Mouse (Mus musculus): Measurements from ENCODE around the gene Gon4l. TPM values are rescaled to one million over a fixed set of nuclear protein-coding genes. Genes with fewer than 3 reads are reported as not detected.
A peak's percentile ranks its signal among the peaks of the same experiment; 100 is the strongest.

Gene Gon4l
- polyA plus RNA-seq, 1 experiment from 2014 or later: 3.3 TPM

GRCm38 (mm10) chr3:88939749-88940148 lies 104.7 kb downstream of the Gon4l start:
- no peak overlapping the region for H3K4me3 ChIP-seq (ENCODE audit: low read depth, low read length)
- H3K27ac ChIP-seq (ENCODE audit: low read depth, low read length): no peak overlapping the region
- no peaks in the 10 kb centered on the region for H3K9me3 ChIP-seq (ENCODE audit: control insufficient read depth)
- H3K9ac ChIP-seq (ENCODE audit: low read depth, low read length): no peak overlapping the region
- ATAC-seq: 0 out of 2 replicates have a peak, but pooled peaks have one; percentile 47
- 72% methylated on average over 3 of the region's 3 CpGs for WGBS
- H3K27me3 ChIP-seq (replicated peaks; ENCODE audit: control insufficient read depth, insufficient read depth, low read length): no peaks in the 10 kb centered on the region
- peaks cover 46% of the 10 kb centered on the region for H3K36me3 ChIP-seq (ENCODE audit: control insufficient read depth, insufficient read depth)
- peak; percentile 67 for TF ChIP-seq CTCF (IDR thresholded peaks at IDR 0.05; ENCODE audit: low read depth)
- no peaks in the 10 kb centered on the region for H3K4me1 ChIP-seq (replicated peaks; ENCODE audit: control insufficient read depth, insufficient read depth, low read length)
- H3K4me2 ChIP-seq (replicated peaks; ENCODE audit: low read depth): no peak overlapping the region

DNA sequence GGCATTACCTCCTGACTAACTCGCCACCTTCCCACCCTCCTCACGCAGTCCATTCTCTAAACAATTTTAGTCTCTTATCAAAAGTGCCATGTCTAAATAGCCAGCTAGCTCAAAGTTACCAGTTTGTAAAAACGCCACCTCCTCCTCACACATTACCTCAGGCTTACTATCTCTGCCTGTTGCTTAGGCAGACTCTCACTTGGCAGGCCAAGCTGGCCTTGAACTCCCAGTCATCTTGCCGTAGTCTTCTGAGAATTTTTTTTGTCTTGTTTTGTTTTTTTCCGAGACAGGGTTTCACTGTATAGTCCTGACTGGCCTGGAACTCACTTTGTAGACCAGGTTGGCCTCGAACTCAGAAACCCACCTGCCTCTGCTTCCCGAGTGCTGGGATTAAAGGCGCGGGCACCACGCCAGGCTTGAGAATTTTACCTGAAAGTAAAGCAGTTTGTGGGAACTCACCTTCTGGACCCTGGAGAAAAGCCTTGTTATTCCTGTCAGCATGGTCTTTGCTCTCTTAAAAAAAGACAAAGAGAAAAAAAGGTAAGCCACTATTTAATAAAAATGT lies 107.4 kb downstream of the Gon4l start:
- no peak for ATAC-seq
- Histone ChIP-seq H3K27me3 (replicated peaks; ENCODE audit: control insufficient read depth, insufficient read depth, low read length) (no peaks in the 10 kb centered on the region), H3K4me1 (replicated peaks; ENCODE audit: control insufficient read depth, insufficient read depth, low read length) (no peaks in the 10 kb centered on the region), H3K27ac (ENCODE audit: low read depth, low read length) (no peak overlapping the region), H3K4me2 (replicated peaks; ENCODE audit: low read depth) (no peak overlapping the region), H3K36me3 (ENCODE audit: control insufficient read depth, insufficient read depth) (peaks cover 33% of the 10 kb centered on the region), H3K9me3 (ENCODE audit: control insufficient read depth) (no peaks in the 10 kb centered on the region), H3K4me3 (ENCODE audit: low read depth, low read length) (no peak overlapping the region), H3K9ac (ENCODE audit: low read depth, low read length) (no peak overlapping the region)
- TF ChIP-seq CTCF (IDR thresholded peaks at IDR 0.05; ENCODE audit: low read depth): no peak
- 93% methylated on average over 10 of the region's 10 CpGs for WGBS

DNA sequence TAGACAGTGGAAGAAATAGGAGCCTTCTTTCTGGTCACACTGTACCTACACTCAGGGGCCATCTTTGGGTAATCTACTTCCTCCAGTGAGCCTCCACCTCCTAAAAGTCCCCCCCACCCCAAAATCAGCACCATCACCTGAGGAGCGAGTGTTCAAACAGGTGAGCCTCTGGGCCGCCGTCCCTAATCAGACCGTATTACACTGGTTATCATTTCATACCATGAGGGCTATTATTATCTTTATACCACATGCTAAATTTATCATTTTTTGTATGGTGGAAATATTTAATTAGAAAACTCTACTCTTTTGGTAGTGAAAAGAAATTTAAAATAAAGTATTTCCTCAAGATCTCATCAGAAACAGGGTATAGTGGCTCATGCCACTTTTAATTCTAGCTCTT lies 109.1 kb downstream of the Gon4l start:
- no peak overlapping the region for H3K4me2 ChIP-seq (replicated peaks; ENCODE audit: low read depth)
- peaks cover 23% of the 10 kb centered on the region for H3K36me3 ChIP-seq (ENCODE audit: control insufficient read depth, insufficient read depth)
- no peaks in the 10 kb centered on the region for H3K9me3 ChIP-seq (ENCODE audit: control insufficient read depth)
- 91% methylated on average over 4 of the region's 4 CpGs for WGBS
- 0 out of 2 replicates have a peak, but pooled peaks cover 7% of the 10 kb centered on the region for H3K4me1 ChIP-seq (replicated peaks; ENCODE audit: control insufficient read depth, insufficient read depth, low read length)
- no peak overlapping the region for H3K27ac ChIP-seq (ENCODE audit: low read depth, low read length)
- no peak for TF ChIP-seq CTCF (IDR thresholded peaks at IDR 0.05; ENCODE audit: low read depth)
- no peak for ATAC-seq
- no peak overlapping the region for H3K9ac ChIP-seq (ENCODE audit: low read depth, low read length)
- H3K27me3 ChIP-seq (replicated peaks; ENCODE audit: control insufficient read depth, insufficient read depth, low read length): no peaks in the 10 kb centered on the region
- H3K4me3 ChIP-seq (ENCODE audit: low read depth, low read length): no peak overlapping the region

- Histone ChIP-seq H3K4me1 (replicated peaks; ENCODE audit: control insufficient read depth, insufficient read depth, low read length) (0 out of 2 replicates have a peak, but pooled peaks cover 7% of the 10 kb centered on the region), H3K4me2 (replicated peaks; ENCODE audit: low read depth) (peak overlapping the region; percentile 84), H3K4me3 (ENCODE audit: low read depth, low read length) (peak overlapping the region; percentile 72), H3K27ac (ENCODE audit: low read depth, low read length) (peak overlapping the region; percentile 99), H3K9ac (ENCODE audit: low read depth, low read length) (peak overlapping the region; percentile 86), H3K36me3 (ENCODE audit: control insufficient read depth, insufficient read depth) (no peaks in the 10 kb centered on the region), H3K27me3 (replicated peaks; ENCODE audit: control insufficient read depth, insufficient read depth, low read length) (no peaks in the 10 kb centered on the region), H3K9me3 (ENCODE audit: control insufficient read depth) (no peaks in the 10 kb centered on the region)
- WGBS: 1% methylated on average over 54 of the region's 92 CpGs
- peak; percentile 41 for TF ChIP-seq CTCF (IDR thresholded peaks at IDR 0.05; ENCODE audit: low read depth)
- ATAC-seq: peak; percentile 88
These were observed 115.0 kb downstream of the Gon4l start for GRCm38 (mm10) chr3:88949786-88950575.

DNA sequence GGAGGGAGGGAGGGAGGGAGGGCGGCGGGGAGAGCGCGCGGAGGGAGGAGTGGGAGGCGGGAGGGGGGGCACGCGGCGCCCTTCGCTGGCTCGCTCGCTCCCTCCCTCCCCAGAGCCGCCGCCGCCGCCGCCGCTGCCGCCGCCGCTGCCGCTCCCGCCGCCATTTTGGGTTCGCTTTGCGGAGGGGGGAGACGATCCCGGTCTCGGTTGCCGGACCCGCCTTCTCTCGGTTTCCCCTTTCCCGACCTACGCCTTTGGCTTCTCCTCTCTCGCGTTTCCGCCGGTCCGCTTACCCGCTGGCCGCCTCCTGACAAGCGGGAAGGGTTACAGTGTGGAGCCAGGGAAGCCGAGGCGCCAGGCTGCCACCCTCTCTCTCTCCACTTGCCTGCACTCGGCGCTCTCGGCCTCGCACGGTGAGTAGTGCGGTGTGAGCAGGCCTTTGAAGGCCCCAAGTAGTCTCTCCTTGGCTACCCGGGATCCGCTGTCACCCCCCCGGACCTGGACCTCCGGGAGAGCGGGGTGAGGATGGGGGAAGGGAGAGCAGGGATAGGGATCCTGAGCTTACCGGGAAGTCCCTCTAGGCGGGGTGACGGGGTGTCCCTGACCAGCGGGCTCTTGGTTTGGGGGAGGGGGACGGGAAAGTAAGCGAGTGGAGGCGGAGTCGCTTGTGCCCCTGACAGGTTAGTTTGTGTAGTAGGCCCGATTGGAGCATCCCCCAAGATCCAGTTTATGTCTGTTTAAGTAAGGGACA lies 115.7 kb downstream of the Gon4l start, which contains the start of the genes Ash1l and Dap3:
Ash1l (plus strand) TSS at position 47 of the 751 bp plus-strand sequence.
Dap3 (minus strand) TSS at position 606 of the 751 bp plus-strand sequence.
- TF ChIP-seq CTCF (IDR thresholded peaks at IDR 0.05; ENCODE audit: low read depth): peak; percentile 66
- whole genome bisulfite sequencing: under 1% methylated on average over 40 of the region's 64 CpGs
- peak; percentile 77 for ATAC-seq

More for the DNA sequence above, 115.7 kb downstream of the Gon4l start, which contains the start of the genes Ash1l and Dap3:
- H3K27me3 ChIP-seq (replicated peaks; ENCODE audit: control insufficient read depth, insufficient read depth, low read length): no peaks in the 10 kb centered on the region
- no peaks in the 10 kb centered on the region for H3K9me3 ChIP-seq (ENCODE audit: control insufficient read depth)
- H3K4me1 ChIP-seq (replicated peaks; ENCODE audit: control insufficient read depth, insufficient read depth, low read length): 0 out of 2 replicates have a peak, but pooled peaks cover 7% of the 10 kb centered on the region
- H3K4me2 ChIP-seq (replicated peaks; ENCODE audit: low read depth): peak within 1 kb of the TSS; percentile 84
- peak within 1 kb of the TSS; percentile 99 for H3K27ac ChIP-seq (ENCODE audit: low read depth, low read length)
- H3K4me3 ChIP-seq (ENCODE audit: low read depth, low read length): peak within 1 kb of the TSS; percentile 72
- no peaks in the 10 kb centered on the region for H3K36me3 ChIP-seq (ENCODE audit: control insufficient read depth, insufficient read depth)
- H3K9ac ChIP-seq (ENCODE audit: low read depth, low read length): peak within 1 kb of the TSS; percentile 86
